ENCODE assay signal across 8 mouse cellular contexts in genomic region chrX:20657593-20657992, GRCm38 (mm10). TPM values are rescaled to one million over a fixed set of nuclear protein-coding genes. Genes with fewer than 3 reads are reported as not detected.
A peak's percentile ranks its signal among the peaks of the same experiment; 100 is the strongest.
DNase-seq lines count a peak whose midpoint lies in the region; ATAC-seq lines count a peak whose summit lies in the region.

No protein-coding gene starts in this region.

- H3K9ac ChIP-seq in forebrain, embryonic 13.5 days, result no peak overlapping the region
- peak overlapping the region; percentile 74 for H3K9ac ChIP-seq in liver, embryonic 13.5 days

- no peak overlapping the region for H3K27ac ChIP-seq in forebrain, embryonic 13.5 days
- H3K27ac ChIP-seq in liver, embryonic 13.5 days, result no peak overlapping the region

- peak overlapping the region; percentile 46; the same call in 1 of the 2 replicates for H3K4me3 ChIP-seq in forebrain, embryonic 13.5 days
- H3K4me3 ChIP-seq in liver, embryonic 13.5 days (replicated peaks), result peak overlapping the region; percentile 64

- DNase-seq in embryo, embryonic 11 days, result peak; percentile 3
- no peak for DNase-seq in embryo, embryonic 9.5 days (ENCODE audit: extremely low spot score)
- DNase-seq in 3134 (ENCODE audit: extremely low read depth, insufficient read length, low spot score), result peak; percentile 8
- no peak for DNase-seq in liver, embryonic 13.5 days
- no peak for DNase-seq in ovary, postnatal 10 days (ENCODE audit: low spot score)
- no peak for DNase-seq in frontal cortex, postnatal 36 days (ENCODE audit: low spot score in 2 of 2)

- 0 out of 2 replicates have a peak, but pooled peaks cover 11% of the 10 kb centered on the region for H3K4me1 ChIP-seq in forebrain, embryonic 13.5 days
- peaks cover 5% of the 10 kb centered on the region; the same call in 1 of the 2 replicates for H3K4me1 ChIP-seq in liver, embryonic 13.5 days (replicated peaks)

- no peaks in the 10 kb centered on the region for H3K27me3 ChIP-seq in forebrain, embryonic 13.5 days
- H3K27me3 ChIP-seq in liver, embryonic 13.5 days, result no peaks in the 10 kb centered on the region

- ATAC-seq in forebrain, embryonic 13.5 days, result no peak
- ATAC-seq in liver, embryonic 13.5 days (ENCODE audit: low read depth), result no peak
- no peak for ATAC-seq in CD4-positive, CD25-positive, alpha-beta regulatory T cell, adult 4 months

- H3K4me2 ChIP-seq in forebrain, embryonic 13.5 days, result peak overlapping the region; percentile 74
- peak overlapping the region; percentile 82 for H3K4me2 ChIP-seq in liver, embryonic 13.5 days

- WGBS in forebrain, embryonic 13.5 days, result 32% methylated on average over 5 of the region's 5 CpGs
- 17% methylated on average over 5 of the region's 5 CpGs for WGBS in liver, embryonic 13.5 days (ENCODE audit: insufficient replicate concordance)

- no peaks in the 10 kb centered on the region for H3K9me3 ChIP-seq in forebrain, embryonic 13.5 days (replicated peaks)
- H3K9me3 ChIP-seq in liver, embryonic 13.5 days (replicated peaks), result no peaks in the 10 kb centered on the region

- no peaks in the 10 kb centered on the region for H3K36me3 ChIP-seq in forebrain, embryonic 13.5 days (ENCODE audit: poor library complexity, severe bottlenecking)
- H3K36me3 ChIP-seq in liver, embryonic 13.5 days, result no peaks in the 10 kb centered on the region

RNA-seq across cellular contexts. Expression of gene Uba1, which starts 0.5 kb away (rescaled TPM):
- polyA plus RNA-seq in forebrain, embryonic 13.5 days (2015; fragmentation: Nextera tagmentation; extraction: Ambion mirVana), result 334 and 366 TPM in 2 replicates
- 118 and 140 TPM in 2 replicates for polyA plus RNA-seq in liver, embryonic 13.5 days (2015; fragmentation: Nextera tagmentation; extraction: Ambion mirVana)
- 100 to 1,000 TPM; 112 to 149 TPM for polyA plus RNA-seq in CD4-positive, CD25-positive, alpha-beta regulatory T cell, adult 4 months (2017; shearing (Covaris generic))

RNA-seq across cellular contexts. Expression of gene Cdk16, which starts 30.2 kb away (rescaled TPM):
- 101 and 106 TPM in 2 replicates for polyA plus RNA-seq in forebrain, embryonic 13.5 days (2015; fragmentation: Nextera tagmentation; extraction: Ambion mirVana)
- polyA plus RNA-seq in liver, embryonic 13.5 days (2015; fragmentation: Nextera tagmentation; extraction: Ambion mirVana), result 32.0 and 36.7 TPM in 2 replicates
- polyA plus RNA-seq in CD4-positive, CD25-positive, alpha-beta regulatory T cell, adult 4 months (2017; shearing (Covaris generic)), result 10 to 100 TPM; 10.3 to 11.1 TPM

RNA-seq across cellular contexts. Expression of gene Ndufb11, which starts 40.2 kb away (rescaled TPM):
- polyA plus RNA-seq in forebrain, embryonic 13.5 days (2015; fragmentation: Nextera tagmentation; extraction: Ambion mirVana), result 203 and 233 TPM in 2 replicates
- polyA plus RNA-seq in liver, embryonic 13.5 days (2015; fragmentation: Nextera tagmentation; extraction: Ambion mirVana), result 158 and 169 TPM in 2 replicates
- polyA plus RNA-seq in CD4-positive, CD25-positive, alpha-beta regulatory T cell, adult 4 months (2017; shearing (Covaris generic)), result 100 to 1,000 TPM; 218 to 246 TPM

RNA-seq across cellular contexts. Expression of gene Rbm10, which starts 40.3 kb away (rescaled TPM):
- 76.6 and 83.1 TPM in 2 replicates for polyA plus RNA-seq in forebrain, embryonic 13.5 days (2015; fragmentation: Nextera tagmentation; extraction: Ambion mirVana)
- 35.9 and 40.2 TPM in 2 replicates for polyA plus RNA-seq in liver, embryonic 13.5 days (2015; fragmentation: Nextera tagmentation; extraction: Ambion mirVana)
- 10 to 100 TPM; 37.6 to 61.7 TPM for polyA plus RNA-seq in CD4-positive, CD25-positive, alpha-beta regulatory T cell, adult 4 months (2017; shearing (Covaris generic))

RNA-seq across cellular contexts. Expression of gene Usp11, which starts 46.1 kb away (rescaled TPM):
- polyA plus RNA-seq in forebrain, embryonic 13.5 days (2015; fragmentation: Nextera tagmentation; extraction: Ambion mirVana), result 69.6 and 76.4 TPM in 2 replicates
- 7.3 and 8.7 TPM in 2 replicates for polyA plus RNA-seq in liver, embryonic 13.5 days (2015; fragmentation: Nextera tagmentation; extraction: Ambion mirVana)
- 10 to 100 TPM; 17.7 to 21.0 TPM for polyA plus RNA-seq in CD4-positive, CD25-positive, alpha-beta regulatory T cell, adult 4 months (2017; shearing (Covaris generic))

Comparison
In these comparisons a context has a peak if more than half of its experiments do, and no peak if none do; other contexts are left out.
1. DNase-seq: peak in embryo, embryonic 11 days (single experiment) and 3134 (single experiment); none in embryo, embryonic 9.5 days (single experiment), liver, embryonic 13.5 days (single experiment), ovary, postnatal 10 days (single experiment) and frontal cortex, postnatal 36 days (0 of 2).